Mouse (Mus musculus) bone marrow, adult 2 months (tissue): ENCODE results near the gene Soga3.

Experiments used
- CTCF ChIP-seq: fragments of 200-500 bp; IDR thresholded peaks from 2 replicates; pipeline ENCODE4 v1.5.1; 2011; ENCODE audit warnings: low read length, control low read depth; ENCODE audit not compliant: control insufficient read depth, insufficient read depth
- POLR2A ChIP-seq: fragments of 200-500 bp; IDR thresholded peaks from 2 replicates; pipeline ENCODE4 v1.6.1; 2011; ENCODE audit warnings: low read depth, mild to moderate bottlenecking, control low read depth, low read length, borderline replicate concordance; ENCODE audit not compliant: control insufficient read depth

- TF ChIP-seq POLR2A (no peak), CTCF (no peak)
These were observed 32.0 kb downstream of the Soga3 start for GRCm38 (mm10) chr10:29175656-29176055.
